Mouse (Mus musculus) midbrain, embryonic 14.5 days (tissue): ENCODE measurements around the gene AC161166.1. TPM values are rescaled to one million over a fixed set of nuclear protein-coding genes. Genes with fewer than 3 reads are reported as not detected.
A peak's percentile ranks its signal among the peaks of the same experiment; 100 is the strongest.

Experiments
- ATAC-seq: fragments of 200-750 bp; cut with Nextera tagmentation; 2 replicates; pipeline ENCODE4 v1.8.0; 2017; ENCODE audit warnings: moderate number of reproducible peaks, moderate library complexity; ENCODE audit not compliant: low FRiP score, low TSS enrichment
- DNase-seq: peaks from one replicate; pipeline ENCODE4 v3.0.0-alpha.2; 2015
- H3K27ac ChIP-seq: fragments of 300-500 bp; sonication (generic); replicated peaks from 2 replicates; pipeline ENCODE4 v1.5.1; 2014; ENCODE audit warnings: mild to moderate bottlenecking, low read depth, low read length, moderate library complexity
- H3K27me3 ChIP-seq: fragments of 300-500 bp; sonication (generic); 2 replicates; pipeline ENCODE4 v1.6.1; 2014; ENCODE audit warnings: low read length, control low read depth, mixed read lengths; ENCODE audit not compliant: control insufficient read depth, insufficient read depth
- H3K36me3 ChIP-seq: fragments of 300-500 bp; sonication (generic); 2 replicates; pipeline ENCODE4 v1.6.1; 2014; ENCODE audit warnings: low read length, control low read depth; ENCODE audit not compliant: control insufficient read depth, insufficient read depth
- H3K4me1 ChIP-seq: fragments of 300-500 bp; sonication (generic); 2 replicates; pipeline ENCODE4 v1.6.1; 2014; ENCODE audit warnings: mild to moderate bottlenecking, antibody characterized with exemption, low read length, control low read depth; ENCODE audit not compliant: control insufficient read depth, insufficient read depth
- H3K4me2 ChIP-seq: fragments of 300-500 bp; sonication (generic); 2 replicates; pipeline ENCODE4 v1.6.1; 2014; ENCODE audit warnings: mild to moderate bottlenecking, low read length, moderate library complexity
- H3K4me3 ChIP-seq: fragments of 300-500 bp; sonication (generic); replicated peaks from 2 replicates; pipeline ENCODE4 v1.5.1; 2014; ENCODE audit warnings: low read depth, low read length
- H3K9ac ChIP-seq: fragments of 300-500 bp; sonication (generic); replicated peaks from 2 replicates; pipeline ENCODE4 v1.6.1; 2014; ENCODE audit warnings: mild to moderate bottlenecking, low read length, moderate library complexity
- H3K9me3 ChIP-seq: fragments of 300-500 bp; sonication (generic); 2 replicates; pipeline ENCODE4 v1.6.1; 2016; ENCODE audit warnings: low read length, control low read depth, mixed read lengths; ENCODE audit not compliant: control insufficient read depth
- whole genome bisulfite sequencing: fragments of 180-500 bp; shearing (Covaris S2); extraction: QIAGEN DNeasy Blood & Tissue Kit; methylation state at CpG from one replicate; pipeline ENCODE4 v1.1.7; 2014; 5-methylcytosine and 5-hydroxymethylcytosine counted together
- polyA plus RNA-seq: library from polyadenylated mRNA; unstranded; fragments of >200 nt; fragmentation: Nextera tagmentation; extraction: Ambion mirVana; gene quantifications from 2 replicates; pipeline ENCODE4 v1.2.1, GENCODE M21; 2014

AC161166.1 gene
- polyA plus RNA-seq, 1 experiment from 2014 or later = 1.8 TPM

DNA sequence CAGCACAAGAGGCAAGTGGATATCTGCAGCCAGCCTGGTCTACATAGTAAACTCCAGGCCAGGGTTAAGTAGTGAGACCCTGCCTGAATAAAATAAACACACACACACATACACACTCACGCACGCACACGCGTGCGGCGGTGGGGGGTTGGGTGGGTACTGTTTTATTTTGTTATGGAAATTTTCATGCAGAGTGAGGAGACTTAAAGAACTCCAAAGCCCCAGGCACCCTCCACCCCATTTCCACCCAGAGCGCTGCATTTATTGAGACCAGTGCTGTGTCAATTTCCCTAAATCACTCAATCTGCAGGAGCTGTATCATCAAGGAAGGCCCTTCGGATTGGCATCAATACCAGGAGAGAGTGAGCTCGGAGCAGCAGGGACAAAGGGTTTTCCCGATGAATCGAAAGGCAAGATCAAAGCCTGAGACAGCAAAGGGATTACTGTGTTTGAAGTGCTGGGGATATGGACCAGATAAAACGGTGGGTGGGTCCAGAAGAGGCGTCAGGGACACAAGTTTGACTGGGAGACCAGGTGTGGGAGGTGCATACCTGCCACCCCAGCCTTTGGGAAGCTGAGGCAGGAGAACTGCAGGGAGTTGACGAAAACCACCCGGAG is 6.7 kb downstream of the AC161166.1 start:
- ATAC-seq (no peak), DNase-seq (peak; percentile 68)
- Histone ChIP-seq H3K27ac (peak overlapping the region; percentile 100), H3K9ac (peak overlapping the region; percentile 91), H3K4me3 (peak overlapping the region; percentile 63), H3K9me3 (no peaks in the 10 kb centered on the region), H3K4me1 (peaks cover 50% of the 10 kb centered on the region), H3K27me3 (no peaks in the 10 kb centered on the region), H3K4me2 (peak overlapping the region; percentile 75), H3K36me3 (peaks cover 38% of the 10 kb centered on the region)
- 4% methylated on average over 15 of the region's 15 CpGs for WGBS

DNA sequence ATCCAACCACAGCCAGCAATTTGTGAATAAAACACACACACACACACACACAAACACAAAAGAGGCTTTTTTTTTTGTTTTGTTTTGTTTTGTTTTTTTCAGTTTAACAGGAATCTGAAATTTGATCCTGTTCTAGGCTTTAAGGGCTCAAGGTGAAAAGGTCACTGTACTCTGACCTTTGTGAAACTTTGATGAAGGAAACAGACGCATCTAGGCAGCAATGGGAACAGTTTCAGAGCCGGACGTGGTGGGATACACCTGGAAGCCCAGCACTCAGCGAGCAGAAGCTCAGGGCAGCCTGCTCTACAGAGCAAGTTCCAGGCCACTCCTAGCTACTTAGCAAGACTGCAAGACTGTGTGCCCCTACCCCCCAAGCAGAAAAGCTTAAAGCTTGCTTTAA is 7.4 kb downstream of the AC161166.1 start:
- peaks cover 45% of the 10 kb centered on the region for H3K36me3 ChIP-seq
- DNase-seq = no peak
- H3K4me2 ChIP-seq = peak overlapping the region; percentile 75; the same call in 1 of the 2 replicates
- H3K9me3 ChIP-seq = no peaks in the 10 kb centered on the region
- 23% methylated on average over 4 of the region's 4 CpGs for WGBS
- no peak overlapping the region for H3K4me3 ChIP-seq
- no peaks in the 10 kb centered on the region for H3K27me3 ChIP-seq
- peaks cover 43% of the 10 kb centered on the region for H3K4me1 ChIP-seq
- H3K27ac ChIP-seq = peak overlapping the region; percentile 100
- no peak overlapping the region for H3K9ac ChIP-seq
- ATAC-seq = no peak

- DNase-seq (no peak), ATAC-seq (no peak)
- H3K4me3 ChIP-seq = no peak overlapping the region
- H3K4me1 ChIP-seq = peaks cover 36% of the 10 kb centered on the region
- peak overlapping the region; percentile 100; the same call in 1 of the 2 replicates for H3K27ac ChIP-seq
- H3K36me3 ChIP-seq = peaks cover 53% of the 10 kb centered on the region
- H3K9me3 ChIP-seq = no peaks in the 10 kb centered on the region
- WGBS = 21% methylated on average over 10 of the region's 10 CpGs
- no peak overlapping the region for H3K4me2 ChIP-seq
- H3K9ac ChIP-seq = no peak overlapping the region; the same call in 1 of the 2 replicates
- H3K27me3 ChIP-seq = no peaks in the 10 kb centered on the region
Observed at GRCm38 (mm10) chr7:24504004-24504403, 8.3 kb downstream of the AC161166.1 start.

GRCm38 (mm10) chr7:24501492-24501891 is 10.8 kb downstream of the AC161166.1 start:
- WGBS = 56% methylated on average over 21 of the region's 21 CpGs
- no peak overlapping the region for H3K4me3 ChIP-seq
- peaks cover 30% of the 10 kb centered on the region for H3K4me1 ChIP-seq
- no peaks in the 10 kb centered on the region for H3K9me3 ChIP-seq
- ATAC-seq = no peak
- no peak overlapping the region for H3K9ac ChIP-seq
- no peak for DNase-seq
- H3K4me2 ChIP-seq = no peak overlapping the region
- H3K36me3 ChIP-seq = peaks cover 54% of the 10 kb centered on the region
- H3K27me3 ChIP-seq = no peaks in the 10 kb centered on the region
- H3K27ac ChIP-seq = no peak overlapping the region

DNA sequence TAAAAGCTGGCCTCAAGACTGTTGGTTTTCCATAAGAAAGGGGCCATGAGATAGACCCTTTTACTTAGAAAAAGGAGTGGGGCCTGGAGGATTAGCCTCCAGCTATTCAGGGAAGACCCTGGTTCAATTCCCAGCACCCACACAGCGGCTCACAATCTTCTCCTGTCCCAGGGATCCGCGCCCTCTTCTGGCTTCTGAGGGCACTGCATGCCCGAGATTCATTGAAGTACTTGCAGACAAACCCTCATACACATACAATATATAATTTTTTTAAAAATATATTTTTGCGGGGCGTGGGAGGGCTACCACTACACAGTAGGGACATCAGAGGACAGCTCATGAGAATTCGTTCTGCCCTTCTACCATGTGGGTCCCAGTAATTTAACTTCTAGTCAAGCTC is 11.3 kb downstream of the AC161166.1 start:
- H3K27me3 ChIP-seq = no peaks in the 10 kb centered on the region
- DNase-seq = peak; percentile 66
- peaks cover 54% of the 10 kb centered on the region for H3K36me3 ChIP-seq
- peaks cover 24% of the 10 kb centered on the region for H3K4me1 ChIP-seq
- H3K27ac ChIP-seq = no peak overlapping the region
- no peak overlapping the region for H3K4me3 ChIP-seq
- no peaks in the 10 kb centered on the region for H3K9me3 ChIP-seq
- H3K4me2 ChIP-seq = no peak overlapping the region
- no peak for ATAC-seq
- WGBS = 36% methylated on average over 7 of the region's 7 CpGs
- H3K9ac ChIP-seq = no peak overlapping the region

GRCm38 (mm10) chr7:24499856-24500577 is 12.2 kb downstream of the AC161166.1 start:
- peaks cover 15% of the 10 kb centered on the region for H3K4me1 ChIP-seq
- DNase-seq (no peak), ATAC-seq (0 out of 2 replicates have a peak, but pooled peaks have one; percentile 7)
- H3K36me3 ChIP-seq = peaks cover 55% of the 10 kb centered on the region
- 0 out of 2 replicates have a peak overlapping the region, but pooled peaks have one; percentile 6 for H3K4me2 ChIP-seq
- H3K9ac ChIP-seq = no peak overlapping the region
- H3K27ac ChIP-seq = no peak overlapping the region
- no peaks in the 10 kb centered on the region for H3K9me3 ChIP-seq
- H3K4me3 ChIP-seq = no peak overlapping the region
- no peaks in the 10 kb centered on the region for H3K27me3 ChIP-seq
- WGBS = 20% methylated on average over 43 of the region's 43 CpGs

DNA sequence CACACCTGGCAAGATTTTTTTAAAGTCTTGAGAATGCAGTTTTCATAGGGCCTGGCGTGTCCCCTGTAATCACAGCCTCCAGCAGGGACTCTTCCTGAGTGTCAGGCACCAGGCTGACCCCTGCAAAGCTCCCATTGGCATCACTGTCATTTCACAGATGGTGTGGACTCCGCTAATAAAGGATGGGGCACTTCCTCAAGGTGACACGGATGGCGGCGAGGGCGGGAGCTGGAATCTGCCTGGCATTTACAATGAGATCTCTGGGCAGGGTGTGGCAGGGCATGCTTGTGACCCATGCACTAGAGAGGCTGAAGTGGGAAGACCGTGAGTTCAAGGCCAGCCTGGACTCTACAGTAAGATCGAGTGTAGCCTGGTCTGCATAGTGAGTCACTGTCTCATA is 24.0 kb downstream of the AC161166.1 start:
- Histone ChIP-seq H3K4me2 (no peak overlapping the region), H3K27me3 (no peaks in the 10 kb centered on the region), H3K9ac (no peak overlapping the region), H3K4me1 (peaks cover 44% of the 10 kb centered on the region), H3K4me3 (no peak overlapping the region), H3K27ac (no peak overlapping the region), H3K9me3 (no peaks in the 10 kb centered on the region), H3K36me3 (peaks cover 12% of the 10 kb centered on the region; the same call in 1 of the 2 replicates)
- no peak for ATAC-seq
- DNase-seq = no peak
- WGBS = 84% methylated on average over 8 of the region's 8 CpGs

GRCm38 (mm10) chr7:24487403-24487802 is 24.9 kb downstream of the AC161166.1 start:
- Histone ChIP-seq H3K36me3 (peaks cover 12% of the 10 kb centered on the region; the same call in 1 of the 2 replicates), H3K4me3 (no peak overlapping the region), H3K4me1 (peaks cover 47% of the 10 kb centered on the region), H3K9me3 (no peaks in the 10 kb centered on the region), H3K9ac (peak overlapping the region; percentile 55; the same call in 1 of the 2 replicates), H3K4me2 (peak overlapping the region; percentile 56), H3K27me3 (no peaks in the 10 kb centered on the region), H3K27ac (peak overlapping the region; percentile 74; the same call in 1 of the 2 replicates)
- WGBS = 13% methylated on average over 3 of the region's 3 CpGs
- ATAC-seq (no peak), DNase-seq (no peak)
